Mouse (Mus musculus) heart, embryonic 14.5 days (tissue): Measurements from ENCODE around the gene H2-Aa. TPM values are rescaled to one million over a fixed set of nuclear protein-coding genes. Genes with fewer than 3 reads are reported as not detected.

ENCODE experiments used
- ATAC-seq: fragments of 200-750 bp; cut with Nextera tagmentation; 2 replicates; pipeline ENCODE4 v1.8.0; 2017; ENCODE audit warnings: low read depth, moderate TSS enrichment; ENCODE audit not compliant: insufficient number of reproducible peaks, insufficient read depth, low FRiP score
- H3K27ac ChIP-seq, 2 experiments: fragments of 200-500 bp in 1 of 2; fragments of 300-500 bp in 1 of 2; sonication (generic) in 1 of 2; replicated peaks in 1 of 2; 2 replicates each; pipeline ENCODE4 v1.5.1; 2012 to 2014; ENCODE audit warnings: low read depth in 2 of 2, low read length in 2 of 2, control low read depth in 1 of 2, mild to moderate bottlenecking in 1 of 2, mixed read lengths in 1 of 2; ENCODE audit not compliant: control insufficient read depth in 1 of 2, insufficient read depth in 1 of 2
- H3K27me3 ChIP-seq: fragments of 300-500 bp; sonication (generic); 2 replicates; pipeline ENCODE4 v1.6.1; 2014; ENCODE audit warnings: mild to moderate bottlenecking, low read length, control low read depth; ENCODE audit not compliant: control insufficient read depth, insufficient read depth
- H3K36me3 ChIP-seq: fragments of 300-500 bp; sonication (generic); 2 replicates; pipeline ENCODE4 v1.6.1; 2014; ENCODE audit warnings: mild to moderate bottlenecking, control low read depth, low read length, mixed read lengths; ENCODE audit not compliant: control insufficient read depth, insufficient read depth
- H3K4me1 ChIP-seq, 2 experiments: fragments of 200-500 bp in 1 of 2; fragments of 300-500 bp in 1 of 2; sonication (generic) in 1 of 2; 2 replicates each; pipeline ENCODE4 v1.6.1; 2012 to 2014; ENCODE audit warnings: low read length in 2 of 2, control low read depth in 1 of 2, mixed read lengths in 1 of 2; ENCODE audit not compliant: control insufficient read depth in 2 of 2, insufficient read depth in 2 of 2
- H3K4me2 ChIP-seq: fragments of 300-500 bp; sonication (generic); 2 replicates; pipeline ENCODE4 v1.6.1; 2014; ENCODE audit warnings: mild to moderate bottlenecking, low read length
- H3K4me3 ChIP-seq, 2 experiments: fragments of 200-500 bp in 1 of 2; fragments of 300-500 bp in 1 of 2; sonication (generic) in 1 of 2; 2 replicates each; pipeline ENCODE4 v1.5.1; 2012 to 2014; ENCODE audit warnings: low read length in 2 of 2, mild to moderate bottlenecking in 2 of 2, control low read depth in 1 of 2, low read depth in 1 of 2, moderate library complexity in 1 of 2; ENCODE audit not compliant: control insufficient read depth in 1 of 2, insufficient read depth in 1 of 2
- H3K9ac ChIP-seq: fragments of 300-500 bp; sonication (generic); 2 replicates; pipeline ENCODE4 v1.6.1; 2014; ENCODE audit warnings: mild to moderate bottlenecking, low read length
- H3K9me3 ChIP-seq: fragments of 300-500 bp; sonication (generic); 2 replicates; pipeline ENCODE4 v1.6.1; 2016; ENCODE audit warnings: low read length, control low read depth; ENCODE audit not compliant: control insufficient read depth
- WGBS: fragments of 180-500 bp; shearing (Covaris S2); extraction: QIAGEN DNeasy Blood & Tissue Kit; methylation state at CpG from one replicate; pipeline ENCODE4 v1.1.7; 2014; 5-methylcytosine and 5-hydroxymethylcytosine counted together
- polyA plus RNA-seq: library from polyadenylated mRNA; unstranded; fragments of >200 nt; fragmentation: Nextera tagmentation; extraction: Ambion mirVana; gene quantifications from 2 replicates; pipeline ENCODE4 v1.2.1, GENCODE M21; 2014

Gene H2-Aa
- polyA plus RNA-seq, 1 experiment from 2014 or later = 1.2 TPM

DNA sequence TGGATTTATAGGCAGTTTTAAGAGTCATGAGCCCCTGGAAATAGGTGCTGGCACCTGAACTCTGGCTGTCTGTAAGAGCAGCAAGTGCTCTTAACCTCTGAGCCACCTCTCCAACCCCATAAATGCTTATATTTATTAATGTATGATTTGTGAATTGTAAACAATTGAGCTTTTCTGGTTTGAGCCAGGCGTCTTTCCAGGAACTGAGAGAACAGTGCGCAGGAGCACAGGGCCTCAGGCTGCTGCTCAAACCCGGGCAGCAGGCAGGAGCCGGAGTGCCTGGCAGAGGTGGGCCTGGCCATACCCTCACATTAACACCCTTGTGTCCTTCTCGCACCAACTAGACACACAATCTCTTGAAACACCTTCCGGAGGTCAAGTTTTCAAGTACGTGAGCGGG lies 12.4 kb upstream of the H2-Aa start:
- WGBS = 91% methylated on average over 8 of the region's 8 CpGs
- ATAC-seq = no peak

GRCm38 (mm10) chr17:34299356-34299755 lies 11.7 kb upstream of the H2-Aa start:
- Histone ChIP-seq H3K27ac (no peak overlapping the region), H3K4me1 (peaks cover 2 to 3% of the 10 kb centered on the region in 2 experiments; a peak in 2 of 4 replicates)
- 61% methylated on average over 3 of the region's 3 CpGs for WGBS

More for the DNA sequence above, 12.4 kb upstream of the H2-Aa start:
- no peaks in the 10 kb centered on the region for H3K36me3 ChIP-seq
- H3K9ac ChIP-seq = no peak overlapping the region
- H3K4me3 ChIP-seq = no peak overlapping the region
- no peaks in the 10 kb centered on the region for H3K27me3 ChIP-seq
- no peak overlapping the region for H3K4me2 ChIP-seq
- H3K27ac ChIP-seq = no peak overlapping the region
- peaks cover 2 to 3% of the 10 kb centered on the region in 2 experiments; a peak in 2 of 4 replicates for H3K4me1 ChIP-seq
- no peaks in the 10 kb centered on the region for H3K9me3 ChIP-seq

GRCm38 (mm10) chr17:34295891-34296794 lies 8.5 kb upstream of the H2-Aa start:
- WGBS = 23% methylated on average over 23 of the region's 23 CpGs
- peak overlapping the region; percentile 53 for H3K4me2 ChIP-seq
- peaks cover 2 to 3% of the 10 kb centered on the region in 2 experiments; a peak in 2 of 4 replicates for H3K4me1 ChIP-seq
- no peaks in the 10 kb centered on the region for H3K9me3 ChIP-seq
- H3K36me3 ChIP-seq = no peaks in the 10 kb centered on the region
- H3K9ac ChIP-seq = no peak overlapping the region
- no peak for ATAC-seq
- H3K4me3 ChIP-seq = peak overlapping the region; percentile 16 to 20; a peak in 3 of 4 replicates
- H3K27me3 ChIP-seq = no peaks in the 10 kb centered on the region
- no peak overlapping the region for H3K27ac ChIP-seq

More at GRCm38 (mm10) chr17:34299356-34299755, 11.7 kb upstream of the H2-Aa start:
- no peak for ATAC-seq
- no peaks in the 10 kb centered on the region for H3K36me3 ChIP-seq
- H3K27me3 ChIP-seq = no peaks in the 10 kb centered on the region
- H3K4me2 ChIP-seq = no peak overlapping the region
- H3K9ac ChIP-seq = no peak overlapping the region
- H3K4me3 ChIP-seq = no peak overlapping the region
- no peaks in the 10 kb centered on the region for H3K9me3 ChIP-seq

DNA sequence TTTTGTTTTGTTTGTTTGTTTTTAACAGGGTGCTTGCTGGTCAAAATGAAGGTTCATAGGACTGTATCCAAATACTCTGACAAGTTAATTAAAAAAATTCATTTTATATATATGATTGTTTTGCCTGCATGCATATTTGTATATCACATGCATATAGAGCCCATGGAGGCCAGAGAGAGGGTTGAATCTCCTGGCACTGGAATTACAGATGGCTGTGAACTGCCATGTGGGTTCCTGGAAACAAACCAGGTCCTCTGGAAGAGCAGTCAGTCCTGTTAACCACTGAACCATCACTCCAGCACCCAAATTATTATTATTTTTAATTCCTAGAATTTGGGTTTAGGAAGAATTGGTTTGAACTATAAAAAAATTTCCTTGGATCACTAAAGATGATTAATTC lies 7.7 kb upstream of the H2-Aa start:
- Histone ChIP-seq H3K4me2 (no peak overlapping the region), H3K36me3 (no peaks in the 10 kb centered on the region), H3K27me3 (no peaks in the 10 kb centered on the region), H3K9ac (no peak overlapping the region), H3K9me3 (no peaks in the 10 kb centered on the region), H3K27ac (no peak overlapping the region), H3K4me3 (no peak overlapping the region), H3K4me1 (peaks cover 2 to 3% of the 10 kb centered on the region in 2 experiments; a peak in 2 of 4 replicates)
- ATAC-seq = no peak

DNA sequence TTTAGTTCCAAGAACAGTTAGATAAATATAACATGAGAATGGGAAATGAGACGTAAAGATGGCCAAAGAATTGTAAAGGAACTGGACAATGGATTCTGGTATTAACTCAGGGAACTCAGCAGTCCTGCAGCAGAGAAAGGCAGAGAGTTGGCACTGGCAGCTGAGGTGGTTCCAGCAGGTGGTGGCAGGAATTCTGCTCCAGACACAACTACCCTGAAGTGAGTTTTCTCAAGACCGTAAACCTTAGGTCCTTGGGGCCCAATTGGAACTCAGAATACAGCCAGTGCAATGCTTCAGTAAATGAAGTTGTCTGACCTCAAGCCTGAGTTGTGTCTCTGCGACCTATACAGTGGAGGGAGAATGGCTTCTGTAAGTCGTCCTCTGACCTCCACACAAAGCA lies 6.6 kb upstream of the H2-Aa start:
- Histone ChIP-seq H3K27me3 (no peaks in the 10 kb centered on the region), H3K9me3 (no peaks in the 10 kb centered on the region), H3K4me1 (peaks cover 2 to 3% of the 10 kb centered on the region in 2 experiments; a peak in 2 of 4 replicates), H3K9ac (no peak overlapping the region), H3K27ac (no peak overlapping the region), H3K4me2 (no peak overlapping the region), H3K36me3 (no peaks in the 10 kb centered on the region), H3K4me3 (no peak overlapping the region)
- no peak for ATAC-seq
- 61% methylated on average over 4 of the region's 4 CpGs for WGBS

GRCm38 (mm10) chr17:34293533-34293932 lies 5.9 kb upstream of the H2-Aa start:
- Histone ChIP-seq H3K9me3 (no peaks in the 10 kb centered on the region), H3K4me2 (no peak overlapping the region), H3K27me3 (no peaks in the 10 kb centered on the region), H3K4me3 (no peak overlapping the region), H3K4me1 (peaks cover 2 to 3% of the 10 kb centered on the region in 2 experiments; a peak in 2 of 4 replicates), H3K9ac (no peak overlapping the region), H3K27ac (no peak overlapping the region), H3K36me3 (no peaks in the 10 kb centered on the region)
- 53% methylated on average over 2 of the region's 2 CpGs for WGBS
- ATAC-seq = no peak

GRCm38 (mm10) chr17:34292570-34292969 lies 4.9 kb upstream of the H2-Aa start:
- H3K36me3 ChIP-seq = no peaks in the 10 kb centered on the region
- no peak overlapping the region for H3K9ac ChIP-seq
- H3K4me1 ChIP-seq = peaks cover 2 to 3% of the 10 kb centered on the region in 2 experiments; a peak in 2 of 4 replicates
- no peak for ATAC-seq
- no peak overlapping the region for H3K27ac ChIP-seq
- no peak overlapping the region for H3K4me2 ChIP-seq
- H3K9me3 ChIP-seq = no peaks in the 10 kb centered on the region
- WGBS = 83% methylated on average over 4 of the region's 4 CpGs
- no peak overlapping the region for H3K4me3 ChIP-seq
- no peaks in the 10 kb centered on the region for H3K27me3 ChIP-seq
